Comparison of ENCODE assay signal across 9 mouse cellular contexts in genomic region chr1:37634658-37635057, GRCm38 (mm10).
A peak's percentile ranks its signal among the peaks of the same experiment; 100 is the strongest.
DNase-seq lines count a peak whose midpoint lies in the region; ATAC-seq and TF ChIP-seq lines count a peak whose summit lies in the region.
"Had no signal": no experiment of that assay in that cellular context is flagged by ENCODE, and none has a peak within 500 bp of the region (broad histone marks: within the 10 kb centered on the region; RNA-seq: fewer than 3 reads in every experiment).

No protein-coding gene starts in this region.

- no peaks in the 10 kb centered on the region for H3K4me1 ChIP-seq in forebrain, embryonic 11.5 days (replicated peaks; ENCODE audit: control insufficient read depth, insufficient read depth, low read length)
- H3K4me1 ChIP-seq in forebrain, embryonic 13.5 days: no peaks in the 10 kb centered on the region
- no peaks in the 10 kb centered on the region for H3K4me1 ChIP-seq in midbrain, embryonic 11.5 days (ENCODE audit: control insufficient read depth, insufficient read depth, low read length)
- H3K4me1 ChIP-seq in midbrain, embryonic 15.5 days: 0 out of 2 replicates have a peak, but pooled peaks cover 4% of the 10 kb centered on the region
- H3K4me1 ChIP-seq in embryonic fibroblast, embryonic 13.5 days (ENCODE audit: control insufficient read depth, insufficient read depth, low read length): no peaks in the 10 kb centered on the region; the same call in 1 of the 2 replicates
- H3K4me1 ChIP-seq in lung, postnatal 0 days (ENCODE audit: insufficient read depth, low read depth, low read length): no peaks in the 10 kb centered on the region
- H3K4me1 ChIP-seq in thymus, adult 2 months (replicated peaks; ENCODE audit: control insufficient read depth, insufficient read depth, low read length): 0 out of 2 replicates have a peak, but pooled peaks cover 2% of the 10 kb centered on the region

- no peak overlapping the region for H3K4me2 ChIP-seq in forebrain, embryonic 11.5 days (ENCODE audit: low read depth, low read length, severe bottlenecking)
- H3K4me2 ChIP-seq in forebrain, embryonic 13.5 days: no peak overlapping the region
- no peak overlapping the region for H3K4me2 ChIP-seq in midbrain, embryonic 11.5 days
- no peak overlapping the region for H3K4me2 ChIP-seq in midbrain, embryonic 15.5 days
- no peak overlapping the region for H3K4me2 ChIP-seq in lung, postnatal 0 days (replicated peaks; ENCODE audit: low read depth, low read length)

- no peak for TF ChIP-seq EP300 in lung, postnatal 0 days (IDR thresholded peaks at IDR 0.05)

- TF ChIP-seq POLR2A in embryonic fibroblast, embryonic 13.5 days (IDR thresholded peaks at IDR 0.05; ENCODE audit: low read depth, low read length): no peak
- no peak for TF ChIP-seq POLR2A in thymus, adult 2 months (IDR thresholded peaks at IDR 0.05; ENCODE audit: control insufficient read depth, extremely low read depth, insufficient read depth, low read length, poor library complexity)

- H3K27me3 ChIP-seq in forebrain, embryonic 11.5 days (ENCODE audit: control insufficient read depth, insufficient read depth, low read length): no peaks in the 10 kb centered on the region
- no peaks in the 10 kb centered on the region for H3K27me3 ChIP-seq in forebrain, embryonic 13.5 days
- no peaks in the 10 kb centered on the region for H3K27me3 ChIP-seq in midbrain, embryonic 11.5 days (ENCODE audit: control insufficient read depth, insufficient read depth, low read length)
- H3K27me3 ChIP-seq in midbrain, embryonic 15.5 days (replicated peaks): no peaks in the 10 kb centered on the region
- no peaks in the 10 kb centered on the region for H3K27me3 ChIP-seq in lung, postnatal 0 days (replicated peaks; ENCODE audit: insufficient read depth, low read length)
- H3K27me3 ChIP-seq in thymus, adult 2 months (ENCODE audit: control insufficient read depth, insufficient read depth, low read length): no peaks in the 10 kb centered on the region

- no peaks in the 10 kb centered on the region for H3K36me3 ChIP-seq in forebrain, embryonic 11.5 days (ENCODE audit: control insufficient read depth, insufficient read depth, low read length)
- no peaks in the 10 kb centered on the region for H3K36me3 ChIP-seq in forebrain, embryonic 13.5 days (ENCODE audit: poor library complexity, severe bottlenecking)
- no peaks in the 10 kb centered on the region for H3K36me3 ChIP-seq in midbrain, embryonic 11.5 days (ENCODE audit: control insufficient read depth, insufficient read depth, low read length)
- no peaks in the 10 kb centered on the region for H3K36me3 ChIP-seq in midbrain, embryonic 15.5 days (replicated peaks)
- H3K36me3 ChIP-seq in lung, postnatal 0 days (ENCODE audit: insufficient read depth, low read length): no peaks in the 10 kb centered on the region
- H3K36me3 ChIP-seq in thymus, adult 2 months (ENCODE audit: control insufficient read depth, insufficient read depth, low read length): no peaks in the 10 kb centered on the region

- H3K9me3 ChIP-seq in forebrain, embryonic 11.5 days (ENCODE audit: control insufficient read depth, low read length): no peaks in the 10 kb centered on the region
- H3K9me3 ChIP-seq in forebrain, embryonic 13.5 days (replicated peaks): no peaks in the 10 kb centered on the region
- no peaks in the 10 kb centered on the region for H3K9me3 ChIP-seq in midbrain, embryonic 11.5 days (ENCODE audit: control insufficient read depth, low read length)
- H3K9me3 ChIP-seq in midbrain, embryonic 15.5 days: no peaks in the 10 kb centered on the region
- no peaks in the 10 kb centered on the region for H3K9me3 ChIP-seq in lung, postnatal 0 days (ENCODE audit: low read length)

- no peak overlapping the region for H3K27ac ChIP-seq in forebrain, embryonic 11.5 days (ENCODE audit: low read depth, low read length)
- no peak overlapping the region for H3K27ac ChIP-seq in forebrain, embryonic 13.5 days
- no peak overlapping the region for H3K27ac ChIP-seq in midbrain, embryonic 11.5 days (ENCODE audit: low read depth, low read length)
- no peak overlapping the region for H3K27ac ChIP-seq in midbrain, embryonic 15.5 days
- H3K27ac ChIP-seq in embryonic fibroblast, embryonic 13.5 days (ENCODE audit: insufficient read depth, low read length): no peak overlapping the region
- H3K27ac ChIP-seq in lung, postnatal 0 days (ENCODE audit: low read length): no peak overlapping the region
- H3K27ac ChIP-seq in thymus, adult 2 months (ENCODE audit: control insufficient read depth, insufficient read depth, low read length): no peak overlapping the region

- WGBS in forebrain, embryonic 11.5 days: 30% methylated on average over 4 of the region's 4 CpGs
- 28% methylated on average over 4 of the region's 4 CpGs for WGBS in forebrain, embryonic 13.5 days
- WGBS in midbrain, embryonic 11.5 days: 29% methylated on average over 4 of the region's 4 CpGs
- WGBS in midbrain, embryonic 15.5 days: 30% methylated on average over 4 of the region's 4 CpGs
- 24% methylated on average over 4 of the region's 4 CpGs for WGBS in lung, postnatal 0 days
- WGBS in thymus, adult 2 months: 20% methylated on average over 4 of the region's 4 CpGs

- DNase-seq in forebrain, embryonic 11.5 days (ENCODE audit: low spot score): peak; percentile 75
- peak; percentile 87 for DNase-seq in midbrain, embryonic 11.5 days (ENCODE audit: low spot score, missing footprints)
- peak; percentile 67 for DNase-seq in adrenal gland, postnatal 10 days
- peak; percentile 56 for DNase-seq in lung, postnatal 0 days (ENCODE audit: low spot score)
- DNase-seq in thymus, adult 2 months: peak; percentile 72

- TF ChIP-seq CTCF in embryonic fibroblast, embryonic 13.5 days (IDR thresholded peaks at IDR 0.05; ENCODE audit: borderline replicate concordance, insufficient read depth, low read length): peak; percentile 85; the same call in 1 of the 2 replicates
- TF ChIP-seq CTCF in lung, postnatal 0 days (IDR thresholded peaks at IDR 0.05): peak; percentile 92
- TF ChIP-seq CTCF in thymus, adult 2 months (IDR thresholded peaks at IDR 0.05; ENCODE audit: borderline replicate concordance, control insufficient read depth, extremely low read depth, insufficient read depth, low read length, poor library complexity): peak; percentile 41; the same call in 1 of the 2 replicates

- H3K9ac ChIP-seq in forebrain, embryonic 11.5 days (ENCODE audit: low read length): no peak overlapping the region
- no peak overlapping the region for H3K9ac ChIP-seq in forebrain, embryonic 13.5 days
- H3K9ac ChIP-seq in midbrain, embryonic 11.5 days (ENCODE audit: low read length): no peak overlapping the region
- no peak overlapping the region for H3K9ac ChIP-seq in midbrain, embryonic 15.5 days
- no peak overlapping the region for H3K9ac ChIP-seq in lung, postnatal 0 days (replicated peaks; ENCODE audit: low read depth)

- ATAC-seq in forebrain, embryonic 11.5 days (replicated peaks; ENCODE audit: low FRiP score): no peak
- no peak for ATAC-seq in forebrain, embryonic 13.5 days
- no peak for ATAC-seq in midbrain, embryonic 11.5 days (ENCODE audit: low FRiP score)
- ATAC-seq in midbrain, embryonic 15.5 days (replicated peaks): no peak
- no peak for ATAC-seq in lung, postnatal 0 days

- no peak overlapping the region for H3K4me3 ChIP-seq in forebrain, embryonic 11.5 days (ENCODE audit: low read depth, low read length)
- no peak overlapping the region for H3K4me3 ChIP-seq in forebrain, embryonic 13.5 days
- no peak overlapping the region for H3K4me3 ChIP-seq in midbrain, embryonic 11.5 days (ENCODE audit: low read depth, low read length)
- H3K4me3 ChIP-seq in midbrain, embryonic 15.5 days: no peak overlapping the region
- H3K4me3 ChIP-seq in embryonic fibroblast, embryonic 13.5 days (ENCODE audit: insufficient read depth, low read length): no peak overlapping the region
- no peak overlapping the region for H3K4me3 ChIP-seq in lung, postnatal 0 days (ENCODE audit: low read depth, low read length)
- no peak overlapping the region for H3K4me3 ChIP-seq in thymus, adult 2 months (ENCODE audit: control insufficient read depth, insufficient read depth, low read length)
- H3K4me3 ChIP-seq: myocyte had no signal

Comparison
In these comparisons a context has a peak if more than half of its experiments do, and no peak if none do; other contexts are left out.
1. CTCF ChIP-seq: peak in every context shown above with its lines; median percentile 92 in lung, postnatal 0 days; 85 in embryonic fibroblast, embryonic 13.5 days; 41 in thymus, adult 2 months.